Mouse (Mus musculus) retina, postnatal 1 day (tissue): Measurements from ENCODE around the gene Abca17.
A peak's percentile ranks its signal among the peaks of the same experiment; 100 is the strongest.

ENCODE experiments used
- DNase-seq: peaks from one replicate; pipeline ENCODE4 v3.0.0-alpha.2; 2012

Gene Abca17

DNA sequence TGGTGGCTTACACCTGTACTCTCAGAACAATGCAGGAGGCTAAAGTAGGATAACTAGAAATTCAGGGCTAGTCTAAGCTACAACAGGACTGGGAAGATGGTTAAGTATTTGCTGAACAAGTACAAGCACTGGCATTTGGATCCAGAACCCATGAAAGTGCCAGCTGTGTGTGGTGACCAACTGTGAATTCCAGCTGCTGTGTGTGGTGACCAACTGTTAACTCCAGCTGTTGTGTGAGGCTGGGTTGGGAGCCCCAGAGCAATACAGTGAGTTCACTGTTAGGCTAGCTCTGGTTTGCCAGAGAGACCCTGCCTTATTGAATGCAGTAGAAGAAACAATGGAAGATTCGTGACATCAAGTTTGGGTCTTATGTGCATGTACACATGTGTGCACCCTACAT, 114.4 kb downstream of the Abca17 start:
- no peak for DNase-seq

DNA sequence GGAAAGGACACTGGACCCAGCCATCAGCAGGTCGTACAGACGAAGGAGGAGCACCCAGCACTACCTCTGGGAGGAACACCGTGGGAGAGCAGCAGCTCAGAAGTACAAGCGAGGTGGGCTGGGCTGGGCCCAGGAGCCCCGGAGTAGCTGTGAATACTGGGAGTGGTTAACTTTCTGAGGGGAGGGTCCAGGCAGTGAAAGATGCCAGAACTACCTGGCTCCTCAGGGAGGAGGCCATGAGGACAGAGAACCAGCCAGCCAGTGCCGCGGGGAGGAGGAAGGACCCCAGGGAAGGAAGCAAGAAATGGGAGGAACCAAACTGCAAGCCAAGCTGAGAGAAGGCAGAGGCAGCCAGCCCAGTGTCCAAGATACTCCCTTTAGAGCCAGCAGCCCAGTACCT, 122.9 kb downstream of the Abca17 start:
- no peak for DNase-seq

DNA sequence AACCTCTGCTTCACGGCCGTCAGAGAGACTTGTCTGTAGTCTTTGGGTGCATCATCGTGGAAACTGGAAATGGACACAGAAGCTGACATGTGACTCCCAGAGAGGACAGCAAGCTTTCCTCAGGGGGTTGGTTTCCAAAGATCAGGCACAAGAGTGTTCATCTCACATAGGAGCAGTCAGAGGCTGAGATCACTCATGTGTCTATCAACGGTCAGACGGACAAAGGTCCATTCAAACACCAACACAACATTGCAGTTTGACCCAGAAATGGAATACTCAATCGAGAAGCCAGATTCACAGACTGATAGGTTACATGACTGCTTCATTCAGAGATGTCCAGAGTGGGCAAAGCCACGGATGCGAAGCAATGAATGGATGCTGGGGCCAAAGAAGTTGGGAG, 124.1 kb downstream of the Abca17 start:
- DNase-seq = no peak

DNA sequence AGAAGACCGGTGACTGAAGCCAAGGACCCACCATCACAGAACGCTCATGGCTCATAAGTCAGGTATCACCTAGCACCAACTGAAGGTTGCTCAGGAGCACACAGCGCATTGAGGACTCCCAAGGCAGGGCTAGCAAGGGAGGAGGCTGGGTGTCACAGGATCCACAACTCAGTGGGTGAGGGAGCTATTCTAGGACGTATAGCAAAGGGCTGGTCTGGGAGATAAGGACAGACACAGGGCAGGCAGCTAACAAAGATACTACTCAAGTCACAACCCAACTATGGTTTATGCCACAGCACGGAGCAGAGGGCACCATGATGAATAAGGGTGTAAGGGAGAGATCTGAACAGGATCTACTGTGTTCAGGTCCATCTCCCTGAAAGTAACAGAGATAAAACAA, 125.0 kb downstream of the Abca17 start:
- no peak for DNase-seq

DNA sequence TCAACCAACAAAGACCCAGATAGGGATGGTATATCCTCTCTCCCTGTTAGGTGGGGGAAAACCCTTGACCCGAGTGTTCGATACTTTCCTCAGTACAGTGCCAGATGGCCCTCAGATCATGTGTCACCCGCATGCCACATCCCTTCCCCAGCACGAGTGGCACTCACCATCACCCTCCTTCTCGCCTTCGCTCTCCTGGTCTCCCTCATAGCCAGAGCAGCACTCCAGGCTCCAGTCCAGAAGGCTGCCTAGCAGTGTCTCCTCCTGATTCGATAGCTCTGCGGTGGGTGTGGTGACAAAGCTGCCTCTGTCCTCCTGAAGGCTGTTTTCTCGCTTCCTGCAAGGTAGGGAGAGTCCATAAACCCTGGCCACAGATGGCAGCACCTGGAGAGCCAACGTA, 126.1 kb downstream of the Abca17 start:
- no peak for DNase-seq

DNA sequence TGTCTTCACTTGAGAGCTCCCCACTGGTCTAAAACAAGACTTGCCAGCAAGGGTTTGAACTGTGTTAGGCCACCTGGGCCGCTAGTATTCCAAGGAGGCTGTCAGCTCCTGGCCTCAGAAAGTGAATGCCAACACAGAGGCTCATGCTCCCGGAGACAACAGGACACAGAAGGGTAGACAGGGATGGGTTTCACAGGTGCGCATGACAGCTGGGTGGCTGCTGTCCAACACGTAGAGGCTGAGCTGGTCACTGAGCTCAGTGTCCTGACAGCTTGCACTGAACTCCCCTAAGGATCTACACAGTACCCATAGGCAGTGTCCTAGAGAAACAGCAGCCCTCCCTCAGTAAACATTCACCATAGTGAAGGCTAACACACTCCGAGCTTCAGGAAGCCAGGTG, 127.4 kb downstream of the Abca17 start:
- DNase-seq = no peak

DNA sequence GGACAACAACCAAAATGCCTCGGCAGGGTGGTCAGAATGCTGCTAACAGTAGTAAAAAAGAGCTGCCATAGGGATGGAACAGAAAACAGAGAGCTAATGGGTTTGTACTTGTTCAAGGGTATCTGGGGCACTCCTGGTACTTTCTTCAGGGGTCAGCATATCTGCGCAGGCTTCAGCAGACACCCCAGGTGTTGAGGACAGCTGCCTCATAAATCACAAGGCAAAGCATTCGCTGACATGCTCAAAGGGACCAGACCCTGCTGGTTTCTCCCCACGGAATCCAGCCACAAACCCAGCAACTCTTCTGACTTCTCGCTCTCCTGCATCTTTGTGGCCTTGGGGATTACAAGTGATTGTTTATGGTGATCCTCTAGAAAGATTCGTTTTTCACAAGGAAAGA, 128.2 kb downstream of the Abca17 start:
- DNase-seq = no peak

DNA sequence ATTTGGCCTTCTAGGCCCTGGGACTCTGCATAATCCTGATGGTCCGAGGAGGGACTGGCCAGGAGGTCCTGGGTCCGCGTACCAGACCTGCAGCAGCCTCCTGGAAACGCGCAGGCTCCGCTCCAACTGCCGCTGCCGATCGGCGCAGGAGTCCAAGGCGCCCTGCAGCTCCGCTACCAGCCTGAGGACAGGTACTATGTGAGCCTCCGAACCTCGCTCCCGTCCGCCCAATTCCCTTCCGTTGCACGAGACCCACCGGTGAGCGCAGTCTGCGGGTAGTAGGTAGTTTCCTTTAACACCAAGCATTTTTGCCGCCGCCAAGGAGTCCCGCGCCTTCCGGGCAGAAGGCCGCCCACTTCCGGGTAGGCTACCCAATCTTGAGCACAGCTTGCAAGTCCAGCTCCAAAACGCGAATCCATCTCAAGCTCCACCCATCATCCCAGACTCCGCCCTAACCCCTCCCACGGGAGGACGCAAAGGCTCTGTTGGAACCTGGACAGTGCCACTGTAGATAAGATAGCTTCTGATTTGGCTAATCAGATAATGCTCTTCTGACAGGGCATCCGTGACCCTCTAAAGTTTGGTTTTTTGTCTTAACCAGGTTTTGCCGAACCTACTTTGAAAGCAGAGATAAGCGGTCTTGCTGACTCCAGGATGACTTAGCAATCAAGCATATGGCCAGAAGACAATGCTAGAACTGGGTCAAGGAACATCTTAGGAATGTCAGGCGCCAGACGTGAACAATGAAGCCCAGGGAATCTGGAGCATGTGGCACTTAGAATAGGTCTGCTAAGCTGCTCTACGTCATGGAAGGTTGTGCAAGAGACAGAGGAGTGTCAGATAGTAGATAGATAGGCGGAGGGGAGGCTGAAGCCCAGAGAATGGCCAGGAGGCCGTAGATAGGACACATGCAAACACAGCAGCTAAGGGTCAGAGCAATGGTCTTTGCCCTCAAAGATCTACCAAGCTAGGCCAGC, 130.1 kb downstream of the Abca17 start, which contains the start of gene Tedc2:
TSS of gene Tedc2 (minus strand) at position 417 of the 977 bp plus-strand sequence.
- peak; percentile 97 for DNase-seq

DNA sequence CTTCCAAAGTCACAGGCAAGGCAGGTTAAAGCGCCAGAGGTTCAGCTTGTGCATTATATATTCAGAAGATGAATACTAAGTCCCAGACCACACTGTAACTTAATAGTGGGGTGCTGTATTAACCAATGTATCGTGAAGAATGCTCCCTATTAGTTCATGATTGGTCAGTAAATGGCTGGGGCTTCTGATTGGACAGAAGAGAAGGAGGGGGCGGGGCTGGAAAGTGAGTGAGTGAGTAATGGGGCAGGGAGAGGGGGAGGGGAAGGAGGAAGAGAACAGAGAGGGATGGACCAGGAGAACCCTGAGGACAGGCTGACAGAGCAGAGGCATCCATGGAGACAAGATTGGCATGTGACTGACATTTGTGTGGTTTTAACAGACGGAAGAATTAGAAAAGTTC, 134.0 kb downstream of the Abca17 start:
- peak; percentile 43 for DNase-seq
